Mouse (Mus musculus) kidney, adult 2 months (tissue): ENCODE measurements around the gene Sdk1. TPM values are rescaled to one million over a fixed set of nuclear protein-coding genes. Genes with fewer than 3 reads are reported as not detected.

Source experiments
- DNase-seq: peaks from one replicate; pipeline ENCODE4 v3.0.0; 2021
- H3K27ac ChIP-seq: fragments of 200-500 bp; 2 replicates; pipeline ENCODE4 v1.5.1; 2012; ENCODE audit warnings: low read depth, low read length, control low read depth, inconsistent platforms; ENCODE audit not compliant: insufficient read depth
- H3K27me3 ChIP-seq: fragments of 200-500 bp; replicated peaks from 2 replicates; pipeline ENCODE4 v1.6.1; 2012; ENCODE audit warnings: mild to moderate bottlenecking, moderate library complexity, low read length, inconsistent platforms; ENCODE audit not compliant: control insufficient read depth, insufficient read depth
- H3K36me3 ChIP-seq: fragments of 200-500 bp; 2 replicates; pipeline ENCODE4 v1.6.1; 2012; ENCODE audit warnings: mild to moderate bottlenecking, moderate library complexity, low read length, inconsistent platforms; ENCODE audit not compliant: control insufficient read depth, insufficient read depth
- H3K4me1 ChIP-seq: fragments of 200-500 bp; 2 replicates; pipeline ENCODE4 v1.6.1; 2011; ENCODE audit warnings: low read length; ENCODE audit not compliant: control insufficient read depth, insufficient read depth
- H3K4me3 ChIP-seq: fragments of 200-500 bp; 2 replicates; pipeline ENCODE4 v1.5.1; 2011; ENCODE audit warnings: mild to moderate bottlenecking, low read depth, low read length, control low read depth; ENCODE audit not compliant: insufficient read depth
- CTCF ChIP-seq: fragments of 200-500 bp; conservative IDR thresholded peaks from 2 replicates; pipeline ENCODE4 v1.5.1; 2011; ENCODE audit warnings: low read depth, mild to moderate bottlenecking, control low read depth, low read length, moderate library complexity, mixed read lengths; ENCODE audit not compliant: insufficient read depth, insufficient read length
- POLR2A ChIP-seq: fragments of 200-500 bp; IDR thresholded peaks from one replicate; pipeline ENCODE4 v1.6.1; 2011; ENCODE audit warnings: low read depth, low read length, control low read depth
- WGBS: fragments of 180-500 bp; shearing (Covaris S2); methylation state at CpG from one replicate; pipeline ENCODE4 v1.1.7; 2018; 5-methylcytosine and 5-hydroxymethylcytosine counted together
- polyA plus RNA-seq: library from polyadenylated mRNA; depleted of rRNA; stranded (reverse); fragments of >200 nt; gene quantifications from 2 replicates; pipeline ENCODE4 v1.2.3, GENCODE M21; 2012

The Sdk1 gene
- polyA plus RNA-seq, 1 experiment = 0.63 TPM

DNA sequence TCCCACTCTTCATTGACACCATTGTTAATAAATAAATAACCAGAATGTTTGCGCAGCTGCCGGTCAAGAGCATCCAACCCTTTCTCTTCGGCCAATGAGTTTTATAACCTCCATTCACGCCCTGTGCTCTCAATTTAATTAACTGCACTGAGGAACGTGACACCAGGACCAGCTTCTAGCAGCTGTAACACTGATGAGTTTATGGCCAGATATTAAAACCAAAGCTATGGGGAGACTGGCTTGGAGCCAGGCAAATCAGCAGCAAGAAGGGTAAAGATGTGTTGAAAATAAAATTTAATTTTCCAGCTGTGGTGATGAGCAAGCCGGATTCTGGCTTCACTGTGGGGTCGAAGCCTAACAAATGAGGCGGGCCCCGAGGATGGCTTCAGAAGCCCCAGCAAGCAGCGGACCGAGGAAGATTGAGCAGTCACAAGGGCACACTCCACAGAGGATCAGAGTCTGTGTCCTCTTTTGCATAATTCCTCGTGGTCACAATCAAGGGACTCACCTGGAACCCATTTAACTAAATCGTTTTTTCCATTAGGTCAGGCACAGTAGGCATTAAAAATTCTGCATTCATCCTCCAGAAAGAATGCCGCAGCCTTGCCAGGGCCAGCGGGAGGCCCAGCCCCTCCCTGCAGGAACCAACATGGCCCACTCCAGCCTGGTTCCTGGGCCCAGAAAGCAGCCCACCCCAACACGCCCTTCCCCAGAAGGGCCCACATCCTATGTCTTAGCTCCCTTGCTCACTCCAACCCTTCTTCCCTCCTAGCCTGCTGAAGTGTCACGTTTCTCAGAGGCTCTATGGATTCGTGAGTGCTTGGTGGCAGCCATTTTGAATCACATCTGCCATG is 987.9 kb downstream of the Sdk1 start:
- H3K4me3 ChIP-seq = no peak overlapping the region
- WGBS = 24% methylated on average over 18 of the region's 18 CpGs
- no peaks in the 10 kb centered on the region for H3K4me1 ChIP-seq
- H3K27me3 ChIP-seq = no peaks in the 10 kb centered on the region
- TF ChIP-seq CTCF = no peak
- no peak for TF ChIP-seq POLR2A
- H3K27ac ChIP-seq = no peak overlapping the region
- no peaks in the 10 kb centered on the region for H3K36me3 ChIP-seq
- peak; percentile 25 for DNase-seq

GRCm38 (mm10) chr5:142229811-142230205 is 988.5 kb downstream of the Sdk1 start:
- H3K27me3 ChIP-seq = no peaks in the 10 kb centered on the region
- H3K4me3 ChIP-seq = no peak overlapping the region
- H3K36me3 ChIP-seq = no peaks in the 10 kb centered on the region
- H3K4me1 ChIP-seq = no peaks in the 10 kb centered on the region
- 33% methylated on average over 8 of the region's 8 CpGs for WGBS
- DNase-seq = no peak
- no peak for TF ChIP-seq POLR2A
- TF ChIP-seq CTCF = no peak
- H3K27ac ChIP-seq = no peak overlapping the region

- TF ChIP-seq CTCF (no peak), POLR2A (no peak)
- DNase-seq = no peak
- no peak overlapping the region for H3K27ac ChIP-seq
- no peaks in the 10 kb centered on the region for H3K36me3 ChIP-seq
- H3K4me3 ChIP-seq = no peak overlapping the region
- no peaks in the 10 kb centered on the region for H3K27me3 ChIP-seq
- WGBS = 94% methylated on average over 6 of the region's 6 CpGs
- no peaks in the 10 kb centered on the region for H3K4me1 ChIP-seq
Observed at GRCm38 (mm10) chr5:142240288-142240687, 999.0 kb downstream of the Sdk1 start.

- no peak overlapping the region for H3K4me3 ChIP-seq
- no peaks in the 10 kb centered on the region for H3K27me3 ChIP-seq
- H3K4me1 ChIP-seq = no peaks in the 10 kb centered on the region
- H3K27ac ChIP-seq = no peak overlapping the region
- DNase-seq = no peak
- H3K36me3 ChIP-seq = no peaks in the 10 kb centered on the region
- WGBS = 50% methylated on average over 3 of the region's 3 CpGs
- no peak for TF ChIP-seq POLR2A
- TF ChIP-seq CTCF = no peak; the same call in 1 of the 2 replicates
Observed at GRCm38 (mm10) chr5:142242597-142242996, 1001.3 kb downstream of the Sdk1 start.

DNA sequence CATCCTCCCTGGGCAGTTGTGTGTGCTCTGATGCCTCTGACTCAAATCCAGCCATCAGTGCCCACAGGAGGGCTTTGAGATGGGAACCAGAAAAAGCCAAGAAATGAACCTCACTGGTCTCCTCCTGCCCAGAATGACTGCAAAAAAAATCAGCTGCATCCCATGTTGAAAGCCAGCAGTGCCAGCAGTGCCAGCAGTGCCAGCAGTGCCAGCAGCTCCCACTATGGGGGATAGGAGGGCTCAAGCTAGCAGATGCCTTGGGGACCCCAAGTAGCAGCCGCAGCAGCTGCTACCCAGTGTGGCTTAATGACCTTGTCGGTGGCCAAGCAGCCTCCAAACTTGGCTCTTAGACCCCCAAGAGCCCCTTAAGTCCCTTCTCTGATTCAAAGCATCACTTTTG is 1001.8 kb downstream of the Sdk1 start:
- H3K27me3 ChIP-seq = no peaks in the 10 kb centered on the region
- no peaks in the 10 kb centered on the region for H3K36me3 ChIP-seq
- no peaks in the 10 kb centered on the region for H3K4me1 ChIP-seq
- H3K4me3 ChIP-seq = no peak overlapping the region
- 96% methylated on average over 2 of the region's 2 CpGs for WGBS
- no peak overlapping the region for H3K27ac ChIP-seq
- TF ChIP-seq POLR2A (no peak), CTCF (no peak)
- DNase-seq = no peak

- TF ChIP-seq CTCF (no peak), POLR2A (no peak)
- Histone ChIP-seq H3K4me3 (no peak overlapping the region), H3K27ac (no peak overlapping the region), H3K27me3 (no peaks in the 10 kb centered on the region), H3K4me1 (no peaks in the 10 kb centered on the region), H3K36me3 (no peaks in the 10 kb centered on the region)
- 57% methylated on average over 6 of the region's 6 CpGs for WGBS
- DNase-seq = no peak
Observed at GRCm38 (mm10) chr5:142256231-142256630, 1014.9 kb downstream of the Sdk1 start.

- peaks cover 2% of the 10 kb centered on the region; the same call in 1 of the 2 replicates for H3K27me3 ChIP-seq
- H3K36me3 ChIP-seq = no peaks in the 10 kb centered on the region
- no peaks in the 10 kb centered on the region for H3K4me1 ChIP-seq
- DNase-seq = no peak
- no peak for TF ChIP-seq POLR2A
- TF ChIP-seq CTCF = no peak
- 88% methylated on average over 7 of the region's 7 CpGs for WGBS
- no peak overlapping the region for H3K4me3 ChIP-seq
- no peak overlapping the region for H3K27ac ChIP-seq
Observed at GRCm38 (mm10) chr5:142258716-142259115, 1017.4 kb downstream of the Sdk1 start.
